In genomic region chr1:184844326-184845066, GRCm38 (mm10) we compare ENCODE assay signal across 8 mouse cellular contexts. TPM values are rescaled to one million over a fixed set of nuclear protein-coding genes. Genes with fewer than 3 reads are reported as not detected.
DNase-seq lines count a peak whose midpoint lies in the region; ATAC-seq and TF ChIP-seq lines count a peak whose summit lies in the region.

No protein-coding gene starts in this region.

- 24% methylated on average over 15 of the region's 15 CpGs for WGBS in forebrain, embryonic 14.5 days
- WGBS in intestine, postnatal 0 days: 16% methylated on average over 15 of the region's 15 CpGs
- 19% methylated on average over 15 of the region's 15 CpGs for WGBS in stomach, embryonic 15.5 days

- peak overlapping the region; percentile 86 for H3K4me2 ChIP-seq in forebrain, embryonic 14.5 days (ENCODE audit: low read length)
- peak overlapping the region; percentile 88 for H3K4me2 ChIP-seq in intestine, postnatal 0 days (replicated peaks; ENCODE audit: low read depth)
- H3K4me2 ChIP-seq in stomach, embryonic 15.5 days: peak overlapping the region; percentile 95

- ATAC-seq in forebrain, embryonic 14.5 days: no peak
- ATAC-seq in intestine, postnatal 0 days: no peak
- no peak for ATAC-seq in stomach, embryonic 15.5 days (ENCODE audit: insufficient read depth, low FRiP score, low read depth)

- H3K9me3 ChIP-seq in ES-E14 (ENCODE audit: control insufficient read depth, insufficient read depth, low read depth, low read length): no peaks in the 10 kb centered on the region
- H3K9me3 ChIP-seq in forebrain, embryonic 14.5 days (replicated peaks; ENCODE audit: control insufficient read depth, low read length): no peaks in the 10 kb centered on the region
- H3K9me3 ChIP-seq in intestine, postnatal 0 days (ENCODE audit: control insufficient read depth): no peaks in the 10 kb centered on the region
- H3K9me3 ChIP-seq in stomach, embryonic 15.5 days: no peaks in the 10 kb centered on the region

- no peaks in the 10 kb centered on the region for H3K27me3 ChIP-seq in forebrain, embryonic 14.5 days (replicated peaks; ENCODE audit: control insufficient read depth, insufficient read depth, low read length)
- H3K27me3 ChIP-seq in intestine, postnatal 0 days (replicated peaks; ENCODE audit: control insufficient read depth, insufficient read depth, low read length): no peaks in the 10 kb centered on the region
- no peaks in the 10 kb centered on the region for H3K27me3 ChIP-seq in stomach, embryonic 15.5 days (replicated peaks)

- H3K4me1 ChIP-seq in ES-E14 (ENCODE audit: control insufficient read depth in 2 of 2, insufficient read depth in 2 of 2, low read length in 2 of 2, poor library complexity in 1 of 2): peaks cover 0 to 6% of the 10 kb centered on the region in 2 experiments; a peak in 3 of 4 replicates
- peaks cover 10% of the 10 kb centered on the region for H3K4me1 ChIP-seq in forebrain, embryonic 14.5 days (ENCODE audit: control insufficient read depth, insufficient read depth, low read length)
- H3K4me1 ChIP-seq in intestine, postnatal 0 days (replicated peaks; ENCODE audit: control insufficient read depth, insufficient read depth, low read length): 0 out of 2 replicates have a peak, but pooled peaks cover 7% of the 10 kb centered on the region
- H3K4me1 ChIP-seq in stomach, embryonic 15.5 days: peaks cover 10% of the 10 kb centered on the region

- H3K9ac ChIP-seq in ES-E14 (ENCODE audit: insufficient read depth, low read depth, low read length, poor library complexity, severe bottlenecking): no peak overlapping the region
- peak overlapping the region; percentile 80 for H3K9ac ChIP-seq in forebrain, embryonic 14.5 days (ENCODE audit: low read length)
- H3K9ac ChIP-seq in intestine, postnatal 0 days (ENCODE audit: low read depth, low read length): peak overlapping the region; percentile 79
- peak overlapping the region; percentile 87; the same call in 1 of the 2 replicates for H3K9ac ChIP-seq in stomach, embryonic 15.5 days

- DNase-seq in embryo, embryonic 9.5 days (ENCODE audit: extremely low spot score): peak; percentile 24
- DNase-seq in embryo, embryonic 10 days (ENCODE audit: low spot score): no peak
- no peak for DNase-seq in ES-E14 (ENCODE audit: low read depth, low spot score)
- DNase-seq in forebrain, embryonic 14.5 days (ENCODE audit: low spot score): no peak
- peak; percentile 58 for DNase-seq in lung, postnatal 14 days
- no peak for DNase-seq in cerebellum, adult 9-10 months

- H3K36me3 ChIP-seq in ES-E14 (ENCODE audit: control insufficient read depth, insufficient read depth, low read length, poor library complexity, severe bottlenecking): no peaks in the 10 kb centered on the region; the same call in 1 of the 2 replicates
- no peaks in the 10 kb centered on the region for H3K36me3 ChIP-seq in forebrain, embryonic 14.5 days (ENCODE audit: control insufficient read depth, insufficient read depth, low read length)
- peaks cover 17% of the 10 kb centered on the region; the same call in 1 of the 2 replicates for H3K36me3 ChIP-seq in intestine, postnatal 0 days (ENCODE audit: control insufficient read depth, insufficient read depth)
- 0 out of 2 replicates have a peak, but pooled peaks cover 4% of the 10 kb centered on the region for H3K36me3 ChIP-seq in stomach, embryonic 15.5 days

- TF ChIP-seq CTCF in intestine, postnatal 0 days (IDR thresholded peaks at IDR 0.05; ENCODE audit: low read depth): peak; percentile 54

- no peak overlapping the region for H3K27ac ChIP-seq in ES-E14 (ENCODE audit: insufficient read depth, low read depth, low read length, poor library complexity, severe bottlenecking)
- H3K27ac ChIP-seq in forebrain, embryonic 14.5 days (ENCODE audit: low read depth, low read length): no peak overlapping the region
- peak overlapping the region; percentile 93 for H3K27ac ChIP-seq in intestine, postnatal 0 days (ENCODE audit: low read depth, low read length)
- peak overlapping the region; percentile 93 for H3K27ac ChIP-seq in stomach, embryonic 15.5 days

- peak overlapping the region; percentile 79 to 81 for H3K4me3 ChIP-seq in ES-E14 (ENCODE audit: insufficient read depth in 1 of 2, low read depth in 1 of 2, low read length in 2 of 2, poor library complexity in 1 of 2, severe bottlenecking in 1 of 2)
- H3K4me3 ChIP-seq in forebrain, embryonic 14.5 days (ENCODE audit: low read depth, low read length): peak overlapping the region; percentile 78
- H3K4me3 ChIP-seq in intestine, postnatal 0 days (ENCODE audit: low read depth, low read length): peak overlapping the region; percentile 89
- peak overlapping the region; percentile 81 for H3K4me3 ChIP-seq in stomach, embryonic 15.5 days (replicated peaks)

- in situ Hi-C loops in ES-E14 (cut with MboI; ENCODE audit: low sequenced_read_pairs in 2 of 2, unreplicated experiment in 2 of 2): no loop called here

TF ChIP-seq in ES-E14, 5 proteins besides CTCF, POLR2A, EP300 and RAD21:
- TF ChIP-seq ZNF384 (IDR thresholded peaks at IDR 0.05; ENCODE audit: low read depth, low read length): no peak
- no peak for TF ChIP-seq MAFK (IDR thresholded peaks at IDR 0.05; ENCODE audit: insufficient read depth, low read depth, low read length)
- TF ChIP-seq ZC3H11A (IDR thresholded peaks at IDR 0.05; ENCODE audit: borderline replicate concordance, low read depth, low read length): no peak
- TF ChIP-seq CHD2 (IDR thresholded peaks at IDR 0.05; ENCODE audit: low read depth, low read length): no peak
- TF ChIP-seq HCFC1 (IDR thresholded peaks at IDR 0.05; ENCODE audit: borderline replicate concordance, insufficient read depth, low read length): no peak

RNA-seq across cellular contexts. Expression of gene Marc2, which starts 1.8 kb away (rescaled TPM):
- 58.1 and 76.4 TPM in 2 replicates for total RNA-seq in ES-E14 (2012; rRNA removed)
- polyA plus RNA-seq in forebrain, embryonic 14.5 days (2014; fragmentation: Nextera tagmentation; extraction: Ambion mirVana): 120 and 132 TPM in 2 replicates
- 555 and 620 TPM in 2 replicates for polyA plus RNA-seq in intestine, postnatal 0 days (2015; fragmentation: Nextera tagmentation; extraction: Ambion mirVana)
- polyA plus RNA-seq in stomach, embryonic 15.5 days (2015; fragmentation: Nextera tagmentation; extraction: Ambion mirVana): 256 and 262 TPM in 2 replicates

RNA-seq across cellular contexts. Expression of gene Marc1, which starts 33.4 kb away (rescaled TPM):
- total RNA-seq in ES-E14 (2012; rRNA removed): 0.18 TPM in 1 of 2 replicates, not detected in the other
- not detected in 2 replicates for polyA plus RNA-seq in forebrain, embryonic 14.5 days (2014; fragmentation: Nextera tagmentation; extraction: Ambion mirVana)
- polyA plus RNA-seq in intestine, postnatal 0 days (2015; fragmentation: Nextera tagmentation; extraction: Ambion mirVana): 1.5 and 1.6 TPM in 2 replicates
- polyA plus RNA-seq in stomach, embryonic 15.5 days (2015; fragmentation: Nextera tagmentation; extraction: Ambion mirVana): 0.83 and 2.0 TPM in 2 replicates

RNA-seq across cellular contexts. Expression of gene C130074G19Rik, which starts 38.5 kb away (rescaled TPM):
- 1.4 and 1.6 TPM in 2 replicates for total RNA-seq in ES-E14 (2012; rRNA removed)
- polyA plus RNA-seq in forebrain, embryonic 14.5 days (2014; fragmentation: Nextera tagmentation; extraction: Ambion mirVana): 0.90 and 1.3 TPM in 2 replicates
- polyA plus RNA-seq in intestine, postnatal 0 days (2015; fragmentation: Nextera tagmentation; extraction: Ambion mirVana): 6.3 and 6.4 TPM in 2 replicates
- polyA plus RNA-seq in stomach, embryonic 15.5 days (2015; fragmentation: Nextera tagmentation; extraction: Ambion mirVana): 2.0 and 2.5 TPM in 2 replicates

Comparison
In these comparisons a context has a peak if more than half of its experiments do, and no peak if none do; other contexts are left out.
1. DNase-seq: peak in embryo, embryonic 9.5 days (single experiment) and lung, postnatal 14 days (single experiment); none in embryo, embryonic 10 days (single experiment), ES-E14 (single experiment), forebrain, embryonic 14.5 days (single experiment) and cerebellum, adult 9-10 months (single experiment).
2. H3K27ac ChIP-seq: peak in intestine, postnatal 0 days (single experiment) and stomach, embryonic 15.5 days (single experiment); none in ES-E14 (single experiment) and forebrain, embryonic 14.5 days (single experiment).
3. Peak in every context shown above with its lines, with median percentiles within 50 percentile points of each other: H3K4me3 ChIP-seq and H3K4me2 ChIP-seq.